Mouse (Mus musculus): Measurements from ENCODE around the gene Gsdma. TPM values are rescaled to one million over a fixed set of nuclear protein-coding genes. Genes with fewer than 3 reads are reported as not detected.

Gsdma gene
- polyA plus RNA-seq, 1 experiment = 2.2 TPM

- Histone ChIP-seq H3K27me3 (replicated peaks) (no peaks in the 10 kb centered on the region), H3K9me3 (no peaks in the 10 kb centered on the region), H3K4me3 (replicated peaks) (no peak overlapping the region), H3K36me3 (replicated peaks; ENCODE audit: low read length) (peaks cover 81% of the 10 kb centered on the region), H3K4me1 (no peaks in the 10 kb centered on the region; the same call in 1 of the 2 replicates)
- TF ChIP-seq GATA1 (IDR thresholded peaks at IDR 0.05; ENCODE audit: borderline replicate concordance, low read length) (no peak), FLI1 (IDR thresholded peaks at IDR 0.05; ENCODE audit: low read length) (no peak)
Observed at GRCm38 (mm10) chr11:98694301-98694700, 30.1 kb downstream of the Gsdma start.

DNA sequence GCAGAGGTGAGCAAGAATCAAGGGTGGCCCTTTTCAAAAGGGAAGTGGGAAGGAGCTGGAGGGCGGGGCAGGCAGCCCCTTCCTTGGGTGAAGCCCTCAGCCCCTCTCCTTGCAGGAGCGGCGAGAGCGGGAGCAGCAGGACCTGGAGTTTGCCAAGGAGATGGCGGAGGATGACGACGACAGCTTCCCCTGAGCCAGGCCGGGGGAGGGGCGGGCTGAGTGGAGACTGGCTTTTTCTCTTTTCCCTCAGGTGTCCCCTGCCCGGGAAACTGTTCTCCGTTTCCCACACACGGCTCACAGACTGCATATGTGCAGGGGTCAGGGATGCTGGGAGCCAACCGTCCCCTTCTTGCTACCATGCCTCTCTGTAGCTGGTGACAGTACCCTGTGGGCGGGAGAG, 31.3 kb downstream of the Gsdma start:
- H3K4me1 ChIP-seq = peaks cover 5% of the 10 kb centered on the region; the same call in 1 of the 2 replicates
- peaks cover 2% of the 10 kb centered on the region for H3K27me3 ChIP-seq (replicated peaks)
- H3K36me3 ChIP-seq (replicated peaks; ENCODE audit: low read length) = peaks cover 70% of the 10 kb centered on the region
- no peaks in the 10 kb centered on the region for H3K9me3 ChIP-seq
- H3K4me3 ChIP-seq (replicated peaks) = no peak overlapping the region
- TF ChIP-seq FLI1 (IDR thresholded peaks at IDR 0.05; ENCODE audit: low read length) = no peak
- TF ChIP-seq GATA1 (IDR thresholded peaks at IDR 0.05; ENCODE audit: borderline replicate concordance, low read length) = no peak

- Histone ChIP-seq H3K4me3 (replicated peaks) (no peak overlapping the region), H3K9me3 (no peaks in the 10 kb centered on the region), H3K4me1 (peaks cover 10% of the 10 kb centered on the region; the same call in 1 of the 2 replicates), H3K36me3 (replicated peaks; ENCODE audit: low read length) (peaks cover 58% of the 10 kb centered on the region), H3K27me3 (replicated peaks) (peaks cover 7% of the 10 kb centered on the region)
- TF ChIP-seq GATA1 (IDR thresholded peaks at IDR 0.05; ENCODE audit: borderline replicate concordance, low read length) = no peak
- TF ChIP-seq FLI1 (IDR thresholded peaks at IDR 0.05; ENCODE audit: low read length) = no peak
Observed at GRCm38 (mm10) chr11:98696454-98697216, 32.5 kb downstream of the Gsdma start.

GRCm38 (mm10) chr11:98697225-98697624, 33.1 kb downstream of the Gsdma start:
- no peak overlapping the region for H3K4me3 ChIP-seq (replicated peaks)
- H3K27me3 ChIP-seq (replicated peaks) = peaks cover 10% of the 10 kb centered on the region
- TF ChIP-seq FLI1 (IDR thresholded peaks at IDR 0.05; ENCODE audit: low read length) (no peak), GATA1 (IDR thresholded peaks at IDR 0.05; ENCODE audit: borderline replicate concordance, low read length) (no peak)
- peaks cover 14% of the 10 kb centered on the region; the same call in 1 of the 2 replicates for H3K4me1 ChIP-seq
- no peaks in the 10 kb centered on the region for H3K9me3 ChIP-seq
- peaks cover 52% of the 10 kb centered on the region for H3K36me3 ChIP-seq (replicated peaks; ENCODE audit: low read length)

- H3K4me3 ChIP-seq (replicated peaks) = no peak overlapping the region
- H3K27me3 ChIP-seq (replicated peaks) = peaks cover 10% of the 10 kb centered on the region
- no peaks in the 10 kb centered on the region for H3K9me3 ChIP-seq
- H3K36me3 ChIP-seq (replicated peaks; ENCODE audit: low read length) = peaks cover 44% of the 10 kb centered on the region
- TF ChIP-seq FLI1 (IDR thresholded peaks at IDR 0.05; ENCODE audit: low read length) (no peak), GATA1 (IDR thresholded peaks at IDR 0.05; ENCODE audit: borderline replicate concordance, low read length) (no peak)
- H3K4me1 ChIP-seq = peaks cover 18% of the 10 kb centered on the region; the same call in 1 of the 2 replicates
Observed at GRCm38 (mm10) chr11:98698849-98699640, 34.9 kb downstream of the Gsdma start.

- no peaks in the 10 kb centered on the region for H3K9me3 ChIP-seq
- no peak overlapping the region for H3K4me3 ChIP-seq (replicated peaks)
- peaks cover 44% of the 10 kb centered on the region for H3K36me3 ChIP-seq (replicated peaks; ENCODE audit: low read length)
- H3K27me3 ChIP-seq (replicated peaks) = peaks cover 10% of the 10 kb centered on the region
- peaks cover 20% of the 10 kb centered on the region; the same call in 1 of the 2 replicates for H3K4me1 ChIP-seq
- TF ChIP-seq FLI1 (IDR thresholded peaks at IDR 0.05; ENCODE audit: low read length) (no peak), GATA1 (IDR thresholded peaks at IDR 0.05; ENCODE audit: borderline replicate concordance, low read length) (no peak)
Observed at GRCm38 (mm10) chr11:98699911-98700310, 35.8 kb downstream of the Gsdma start.

DNA sequence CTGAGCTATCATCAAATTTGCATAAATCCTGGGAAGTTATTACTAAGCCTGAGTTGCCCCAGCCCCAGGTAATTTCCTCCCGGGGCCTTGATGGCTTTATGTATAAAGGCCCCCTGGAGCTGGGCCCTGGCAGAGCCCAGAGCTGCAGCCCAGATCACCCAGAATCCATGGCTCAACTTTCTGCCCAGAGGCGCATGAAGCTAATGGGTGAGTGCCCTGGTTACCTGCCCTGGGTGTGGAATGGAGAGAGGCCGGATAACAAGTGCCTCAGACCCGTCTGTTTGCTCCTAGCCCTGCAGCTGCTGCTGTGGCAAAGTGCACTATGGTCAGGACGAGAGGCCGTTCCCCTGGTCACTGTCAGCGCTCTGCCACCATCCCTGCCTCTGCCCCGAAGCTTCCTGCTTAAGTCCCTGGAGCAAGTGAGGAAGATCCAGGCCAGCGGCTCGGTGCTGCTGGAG, 37.1 kb downstream of the Gsdma start, which contains the start of gene Csf3:
Gene Csf3 (plus strand): TSS at position 51 of the 458 bp plus-strand sequence.
- H3K36me3 ChIP-seq (replicated peaks; ENCODE audit: low read length) = peaks cover 44% of the 10 kb centered on the region
- TF ChIP-seq GATA1 (IDR thresholded peaks at IDR 0.05; ENCODE audit: borderline replicate concordance, low read length) = no peak
- no peak for TF ChIP-seq FLI1 (IDR thresholded peaks at IDR 0.05; ENCODE audit: low read length)
- peaks cover 10% of the 10 kb centered on the region for H3K27me3 ChIP-seq (replicated peaks)
- peaks cover 23% of the 10 kb centered on the region; the same call in 1 of the 2 replicates for H3K4me1 ChIP-seq
- no peak within 1 kb of the TSS for H3K4me3 ChIP-seq (replicated peaks)
- H3K9me3 ChIP-seq = no peaks in the 10 kb centered on the region

DNA sequence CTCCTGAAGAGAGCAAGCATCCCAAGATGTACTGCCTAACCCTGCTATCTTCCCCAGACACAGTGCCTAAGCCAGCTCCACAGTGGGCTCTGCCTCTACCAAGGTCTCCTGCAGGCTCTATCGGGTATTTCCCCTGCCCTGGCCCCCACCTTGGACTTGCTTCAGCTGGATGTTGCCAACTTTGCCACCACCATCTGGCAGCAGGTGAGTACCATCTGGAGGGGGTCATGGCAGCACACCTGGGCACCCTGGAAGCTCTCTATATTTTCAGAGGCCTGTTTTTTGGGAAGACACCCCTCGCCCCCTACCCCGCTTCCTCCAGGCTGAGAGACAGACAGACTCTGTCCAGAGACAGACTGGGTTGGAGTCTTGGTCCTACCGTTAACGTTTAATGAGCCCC, 38.2 kb downstream of the Gsdma start:
- Histone ChIP-seq H3K36me3 (replicated peaks; ENCODE audit: low read length) (peaks cover 44% of the 10 kb centered on the region), H3K27me3 (replicated peaks) (peaks cover 10% of the 10 kb centered on the region), H3K4me3 (replicated peaks) (no peak overlapping the region), H3K9me3 (no peaks in the 10 kb centered on the region), H3K4me1 (peaks cover 27% of the 10 kb centered on the region; the same call in 1 of the 2 replicates)
- no peak for TF ChIP-seq GATA1 (IDR thresholded peaks at IDR 0.05; ENCODE audit: borderline replicate concordance, low read length)
- TF ChIP-seq FLI1 (IDR thresholded peaks at IDR 0.05; ENCODE audit: low read length) = no peak

DNA sequence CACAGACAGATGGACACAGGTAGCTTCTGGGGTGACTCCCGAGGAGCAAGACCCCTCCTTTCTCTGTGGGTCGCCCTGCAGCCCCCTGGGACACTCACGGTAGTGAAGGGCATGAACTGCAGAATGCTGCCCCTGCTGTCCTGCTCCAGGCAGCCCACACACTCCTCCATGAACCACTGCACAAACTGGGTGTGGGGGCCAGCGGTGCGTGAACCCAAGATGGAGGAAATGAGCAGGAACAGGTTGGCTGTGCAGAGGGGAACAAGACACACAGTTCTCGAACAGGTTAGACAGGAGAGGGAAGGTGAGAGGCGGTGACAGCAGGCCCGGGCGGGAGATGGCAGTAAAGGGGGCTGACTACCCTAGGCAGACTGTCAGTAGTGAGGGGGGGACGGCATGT, 40.9 kb downstream of the Gsdma start:
- Histone ChIP-seq H3K27me3 (replicated peaks) (peaks cover 10% of the 10 kb centered on the region), H3K36me3 (replicated peaks; ENCODE audit: low read length) (peaks cover 70% of the 10 kb centered on the region), H3K9me3 (no peaks in the 10 kb centered on the region), H3K4me3 (replicated peaks) (no peak overlapping the region), H3K4me1 (peaks cover 39% of the 10 kb centered on the region)
- TF ChIP-seq FLI1 (IDR thresholded peaks at IDR 0.05; ENCODE audit: low read length) (no peak), GATA1 (IDR thresholded peaks at IDR 0.05; ENCODE audit: borderline replicate concordance, low read length) (no peak)

Data from megakaryocyte, embryonic 14.5 days (primary cell).